Mouse (Mus musculus) limb, embryonic 12.5 days (tissue): ENCODE results near the gene Gm20388. TPM values are rescaled to one million over a fixed set of nuclear protein-coding genes. Genes with fewer than 3 reads are reported as not detected.

Source experiments
- ATAC-seq: fragments of 200-750 bp; cut with Nextera tagmentation; 2 replicates; pipeline ENCODE4 v1.8.0; 2017; ENCODE audit warnings: low read depth, moderate TSS enrichment; ENCODE audit not compliant: insufficient number of reproducible peaks, insufficient read depth, low FRiP score, low TSS enrichment
- H3K27ac ChIP-seq: fragments of 300-500 bp; sonication (generic); 2 replicates; pipeline ENCODE4 v1.5.1; 2016; ENCODE audit warnings: mild to moderate bottlenecking, moderate library complexity
- H3K27me3 ChIP-seq: fragments of 300-500 bp; sonication (generic); 2 replicates; pipeline ENCODE4 v1.6.1; 2016; ENCODE audit warnings: mild to moderate bottlenecking, moderate library complexity
- H3K36me3 ChIP-seq: fragments of 300-500 bp; sonication (generic); 2 replicates; pipeline ENCODE4 v1.6.1; 2016; ENCODE audit warnings: mild to moderate bottlenecking, moderate library complexity
- H3K4me1 ChIP-seq: fragments of 300-500 bp; sonication (generic); replicated peaks from 2 replicates; pipeline ENCODE4 v1.6.1; 2016
- H3K4me2 ChIP-seq: fragments of 300-500 bp; sonication (generic); 2 replicates; pipeline ENCODE4 v1.6.1; 2016; ENCODE audit warnings: mild to moderate bottlenecking, moderate library complexity
- H3K4me3 ChIP-seq: fragments of 300-500 bp; sonication (generic); replicated peaks from 2 replicates; pipeline ENCODE4 v1.5.1; 2016; ENCODE audit warnings: mild to moderate bottlenecking
- H3K9ac ChIP-seq: fragments of 300-500 bp; sonication (generic); replicated peaks from 2 replicates; pipeline ENCODE4 v1.6.1; 2016; ENCODE audit warnings: mild to moderate bottlenecking, moderate library complexity
- H3K9me3 ChIP-seq: fragments of 300-500 bp; sonication (generic); 2 replicates; pipeline ENCODE4 v1.6.1; 2016; ENCODE audit warnings: mild to moderate bottlenecking, moderate library complexity
- WGBS: fragments of 180-500 bp; shearing (Covaris S2); methylation state at CpG from one replicate; pipeline ENCODE4 v1.1.7; 2016; 5-methylcytosine and 5-hydroxymethylcytosine counted together
- polyA plus RNA-seq: library from polyadenylated mRNA; unstranded; fragments of >200 nt; fragmentation: Nextera tagmentation; extraction: Ambion mirVana; gene quantifications from 2 replicates; pipeline ENCODE4 v1.2.1, GENCODE M21; 2016

Gene Gm20388
- polyA plus RNA-seq, 1 experiment from 2014 or later = not detected

DNA sequence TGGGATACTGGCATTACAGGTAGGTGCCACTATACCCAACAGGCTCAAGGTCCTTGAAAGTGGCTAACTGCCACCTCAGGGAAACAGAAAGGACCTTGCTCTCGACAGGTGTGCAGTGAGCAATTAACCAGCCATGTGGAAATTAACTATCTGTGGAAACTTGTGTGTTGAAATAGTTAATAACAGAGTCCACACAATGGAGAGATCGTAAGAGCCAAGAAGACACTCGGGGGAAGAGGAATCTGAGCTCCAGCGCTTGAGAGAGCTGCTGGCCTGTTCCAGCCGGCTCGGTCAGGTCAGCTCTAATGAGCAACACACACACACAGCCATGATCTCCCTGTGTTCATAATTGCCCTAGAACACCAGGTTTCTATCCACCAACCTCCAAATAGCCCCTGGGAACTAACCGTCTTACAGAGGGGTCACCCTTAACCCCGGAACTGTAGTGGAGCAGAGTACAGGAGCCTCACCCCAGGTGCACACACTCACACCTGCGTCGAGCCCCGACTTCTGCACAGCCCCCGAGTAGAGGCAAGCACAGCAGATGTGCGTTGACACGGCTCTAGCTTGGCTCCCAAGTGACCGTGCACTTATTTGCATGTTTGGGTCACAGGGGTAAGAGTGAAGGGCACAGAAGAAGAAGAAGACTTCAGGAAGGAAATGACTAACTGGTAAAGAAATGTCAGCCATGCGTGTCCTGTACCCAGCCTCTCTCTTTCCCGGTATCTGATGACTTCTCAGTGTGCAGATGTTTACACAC, 814.4 kb downstream of the Gm20388 start:
- Histone ChIP-seq H3K4me3 (no peak overlapping the region), H3K4me2 (no peak overlapping the region), H3K4me1 (0 out of 2 replicates have a peak, but pooled peaks cover 2% of the 10 kb centered on the region), H3K9ac (no peak overlapping the region), H3K27me3 (peaks cover 9% of the 10 kb centered on the region), H3K27ac (no peak overlapping the region), H3K36me3 (no peaks in the 10 kb centered on the region), H3K9me3 (0 out of 2 replicates have a peak, but pooled peaks cover 2% of the 10 kb centered on the region)
- ATAC-seq = no peak
- 63% methylated on average over 17 of the region's 17 CpGs for WGBS

DNA sequence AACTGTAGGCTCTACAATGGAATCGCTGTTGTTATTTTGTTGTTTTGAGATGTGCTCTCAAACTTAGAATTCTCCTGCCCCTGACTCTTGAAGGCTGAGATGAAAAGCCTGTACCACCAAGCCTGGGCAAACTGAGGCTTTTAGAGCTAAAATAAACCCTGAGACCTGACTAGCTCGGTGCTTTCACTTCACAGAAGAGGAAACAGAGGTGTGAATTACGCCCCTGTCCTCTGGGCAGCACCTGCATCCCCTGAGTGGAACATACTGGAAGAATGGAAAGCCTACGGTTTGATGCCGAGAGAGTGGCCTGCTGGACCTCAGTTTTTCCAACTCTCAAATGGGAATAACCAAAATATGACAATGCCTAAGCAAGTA, 814.9 kb downstream of the Gm20388 start:
- H3K27me3 ChIP-seq = peaks cover 13% of the 10 kb centered on the region
- WGBS = 69% methylated on average over 5 of the region's 5 CpGs
- ATAC-seq = no peak
- H3K9ac ChIP-seq = no peak overlapping the region
- no peak overlapping the region for H3K27ac ChIP-seq
- H3K36me3 ChIP-seq = no peaks in the 10 kb centered on the region
- H3K4me2 ChIP-seq = no peak overlapping the region
- H3K4me3 ChIP-seq = no peak overlapping the region
- H3K4me1 ChIP-seq = 0 out of 2 replicates have a peak, but pooled peaks cover 2% of the 10 kb centered on the region
- H3K9me3 ChIP-seq = 0 out of 2 replicates have a peak, but pooled peaks cover 2% of the 10 kb centered on the region

DNA sequence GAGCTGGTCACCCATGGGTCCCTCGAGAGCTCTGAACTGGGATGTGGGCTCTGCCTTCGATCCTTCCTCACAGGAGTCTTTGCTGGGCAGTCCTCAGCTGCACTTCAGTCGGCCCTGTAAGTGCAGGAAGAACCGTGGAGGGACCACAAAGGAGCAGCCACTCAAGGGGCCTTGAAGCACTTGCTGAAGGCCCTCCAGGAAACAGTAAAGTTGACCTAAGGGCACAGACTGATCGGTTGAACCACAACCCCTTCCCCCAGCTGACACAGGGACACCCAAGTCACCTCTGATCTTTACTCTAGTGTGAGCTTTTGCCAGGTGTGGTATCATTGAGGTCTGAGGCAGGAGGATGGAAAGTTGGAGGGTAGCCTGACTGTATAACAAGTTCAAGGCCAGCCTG, 815.4 kb downstream of the Gm20388 start:
- WGBS = 73% methylated on average over 5 of the region's 5 CpGs
- Histone ChIP-seq H3K4me2 (no peak overlapping the region), H3K27ac (no peak overlapping the region), H3K27me3 (peaks cover 14% of the 10 kb centered on the region), H3K9ac (no peak overlapping the region), H3K4me3 (no peak overlapping the region), H3K4me1 (0 out of 2 replicates have a peak, but pooled peaks cover 2% of the 10 kb centered on the region), H3K9me3 (0 out of 2 replicates have a peak, but pooled peaks cover 2% of the 10 kb centered on the region), H3K36me3 (no peaks in the 10 kb centered on the region)
- no peak for ATAC-seq

DNA sequence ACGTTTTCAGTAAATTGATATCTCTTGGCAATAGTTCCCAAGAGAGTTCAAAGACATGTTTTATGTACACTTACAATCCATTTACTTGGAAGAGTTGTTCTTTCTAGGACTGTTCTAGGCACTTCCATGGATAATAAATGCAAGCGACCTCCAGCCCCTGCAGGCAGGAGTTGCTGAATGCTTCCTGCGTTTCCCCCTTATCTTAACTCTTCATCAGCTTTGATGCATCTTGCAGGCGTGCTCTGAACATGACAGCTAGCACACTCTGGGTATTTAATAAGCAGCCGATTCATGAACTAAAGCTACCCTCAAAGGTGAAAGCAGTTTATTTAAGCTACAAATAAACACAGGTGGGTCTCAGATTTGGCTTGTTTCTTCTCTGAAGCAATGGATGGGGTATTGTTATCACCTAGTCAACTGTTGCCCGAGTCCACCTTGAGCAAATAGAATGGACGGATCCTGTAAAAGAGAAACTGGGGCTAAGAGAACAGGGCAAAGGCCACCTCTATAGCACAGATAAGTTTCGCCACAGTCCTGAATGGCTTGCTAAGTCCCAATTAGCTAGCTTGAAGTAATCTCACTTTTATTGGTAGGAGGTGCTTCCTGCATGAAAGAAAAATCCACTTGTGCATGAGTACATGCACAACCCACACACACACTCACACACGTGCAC, 818.0 kb downstream of the Gm20388 start:
- WGBS = 62% methylated on average over 9 of the region's 9 CpGs
- Histone ChIP-seq H3K4me3 (no peak overlapping the region), H3K36me3 (no peaks in the 10 kb centered on the region)

DNA sequence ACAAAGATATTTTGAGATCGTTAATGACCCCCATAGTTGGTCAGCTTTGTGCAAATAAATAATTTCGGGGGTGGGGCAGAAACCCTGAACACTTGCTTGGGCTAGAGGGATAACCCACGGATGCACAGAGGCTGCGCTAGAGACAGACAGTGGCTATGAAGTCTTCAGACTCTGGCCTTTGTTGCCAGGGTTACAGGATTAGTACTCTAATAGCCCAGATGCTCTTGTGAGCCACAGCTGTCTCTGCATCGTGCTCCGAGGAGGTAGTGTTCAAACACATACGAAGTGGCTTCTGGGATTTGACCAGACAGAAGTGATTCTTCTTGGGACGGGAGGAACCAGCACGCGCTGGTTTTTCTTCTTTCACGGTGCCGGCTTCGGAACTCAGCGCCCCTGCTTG, 820.9 kb downstream of the Gm20388 start:
- no peaks in the 10 kb centered on the region for H3K9me3 ChIP-seq
- H3K9ac ChIP-seq = no peak overlapping the region
- peaks cover 9% of the 10 kb centered on the region for H3K4me1 ChIP-seq
- no peak overlapping the region for H3K27ac ChIP-seq
- ATAC-seq = no peak
- peaks cover 55% of the 10 kb centered on the region for H3K27me3 ChIP-seq
- no peak overlapping the region for H3K4me3 ChIP-seq
- H3K4me2 ChIP-seq = peak overlapping the region; percentile 24
- 47% methylated on average over 14 of the region's 14 CpGs for WGBS
- no peaks in the 10 kb centered on the region for H3K36me3 ChIP-seq

More for the DNA sequence above, 818.0 kb downstream of the Gm20388 start:
- Histone ChIP-seq H3K9me3 (0 out of 2 replicates have a peak, but pooled peaks cover 2% of the 10 kb centered on the region), H3K9ac (no peak overlapping the region), H3K4me1 (0 out of 2 replicates have a peak, but pooled peaks cover 2% of the 10 kb centered on the region), H3K27ac (no peak overlapping the region), H3K27me3 (peaks cover 26% of the 10 kb centered on the region), H3K4me2 (no peak overlapping the region)
- no peak for ATAC-seq

DNA sequence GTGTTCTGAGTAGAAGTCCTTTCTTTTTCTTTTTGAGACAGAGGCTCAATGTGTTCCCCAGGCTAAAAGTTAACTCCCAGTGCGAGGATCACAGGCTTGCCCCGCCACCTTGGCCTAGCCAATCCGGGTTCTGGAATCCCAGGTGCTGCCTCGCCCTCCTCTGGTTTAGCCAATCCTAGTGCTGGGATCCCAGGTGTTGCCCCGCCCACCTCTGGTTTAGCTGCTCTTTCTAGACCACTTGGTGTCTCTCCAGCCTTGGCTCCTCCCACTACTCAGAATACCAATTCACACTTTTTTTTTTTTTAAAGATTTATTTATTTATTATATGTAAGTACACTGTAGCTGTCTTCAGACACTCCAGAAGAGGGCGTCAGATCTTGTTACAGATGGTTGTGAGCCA, 821.4 kb downstream of the Gm20388 start:
- ATAC-seq = no peak

DNA sequence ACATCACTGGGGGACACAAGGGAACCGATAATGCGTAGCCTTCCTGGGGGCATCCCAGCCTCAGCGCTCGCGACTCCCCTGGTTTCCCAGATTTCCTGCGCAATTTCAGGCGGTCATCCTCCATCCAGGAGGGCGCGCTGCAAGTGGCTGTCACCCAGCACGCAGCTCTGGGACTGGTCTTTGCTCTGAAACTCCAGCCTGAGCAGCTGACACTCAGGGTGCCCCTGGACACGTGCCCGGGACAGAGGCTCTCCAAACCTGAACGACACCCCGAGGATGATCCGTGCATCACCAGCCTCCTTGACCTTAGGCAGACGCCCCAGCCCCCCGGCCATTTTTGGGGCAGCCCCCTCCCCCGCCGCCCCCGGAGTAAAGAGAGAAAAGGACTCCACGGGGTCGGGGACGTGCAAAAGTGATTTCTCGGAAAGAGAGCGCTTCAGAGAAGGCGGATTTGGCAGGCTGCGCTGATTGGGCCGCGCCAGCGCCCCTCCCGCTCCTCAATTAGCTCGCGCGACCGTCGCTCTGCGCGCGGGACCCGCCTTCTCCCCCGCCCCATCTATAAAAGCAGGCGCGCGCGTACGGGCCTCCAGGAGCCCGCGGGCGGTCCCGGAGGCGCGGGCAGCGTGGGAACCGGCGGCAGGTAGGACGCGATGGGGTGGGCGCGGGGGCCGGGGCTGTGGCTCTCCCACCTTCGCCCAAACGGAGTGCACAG, 825.3 kb downstream of the Gm20388 start, which contains the start of gene Irf8:
TSS of gene Irf8 (plus strand) at position 589 of the 712 bp plus-strand sequence.
- H3K9ac ChIP-seq = peak within 1 kb of the TSS; percentile 58
- no peaks in the 10 kb centered on the region for H3K36me3 ChIP-seq
- H3K4me2 ChIP-seq = peak within 1 kb of the TSS; percentile 92
- H3K9me3 ChIP-seq = 0 out of 2 replicates have a peak, but pooled peaks cover 6% of the 10 kb centered on the region
- peaks cover 10% of the 10 kb centered on the region for H3K4me1 ChIP-seq
- ATAC-seq = peak; percentile 49; the same call in 1 of the 2 replicates
- H3K27ac ChIP-seq = no peak within 1 kb of the TSS
- WGBS = under 1% methylated on average over 62 of the region's 62 CpGs
- peaks cover 70% of the 10 kb centered on the region for H3K27me3 ChIP-seq
- H3K4me3 ChIP-seq = peak within 1 kb of the TSS; percentile 48

More for the DNA sequence above, 821.4 kb downstream of the Gm20388 start:
- no peak overlapping the region for H3K27ac ChIP-seq
- no peaks in the 10 kb centered on the region for H3K36me3 ChIP-seq
- H3K4me1 ChIP-seq = peaks cover 10% of the 10 kb centered on the region
- H3K27me3 ChIP-seq = peaks cover 60% of the 10 kb centered on the region
- peak overlapping the region; percentile 24 for H3K4me2 ChIP-seq
- no peak overlapping the region for H3K9ac ChIP-seq
- no peak overlapping the region for H3K4me3 ChIP-seq
- H3K9me3 ChIP-seq = no peaks in the 10 kb centered on the region
- 43% methylated on average over 6 of the region's 6 CpGs for WGBS

DNA sequence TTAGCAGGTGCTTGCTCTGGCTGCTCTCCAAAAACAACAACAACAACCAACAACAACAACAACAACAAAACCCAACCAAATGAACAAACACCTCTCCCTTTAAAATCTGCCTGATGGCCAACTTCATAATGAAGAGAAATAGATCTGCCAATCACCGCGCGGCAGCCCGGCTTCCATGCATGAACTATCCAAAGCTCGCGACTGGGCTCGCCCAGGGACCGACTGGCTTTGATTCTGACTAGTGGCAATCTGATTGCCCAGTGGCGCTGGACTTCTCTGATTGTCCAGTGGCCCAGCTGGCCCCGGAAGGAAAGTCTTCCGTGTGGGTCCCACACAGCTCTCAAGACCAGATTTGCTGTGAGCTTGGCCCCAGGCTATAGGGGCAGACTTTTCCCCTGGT, 825.8 kb downstream of the Gm20388 start:
- H3K36me3 ChIP-seq = no peaks in the 10 kb centered on the region
- 0 out of 2 replicates have a peak, but pooled peaks cover 6% of the 10 kb centered on the region for H3K9me3 ChIP-seq
- H3K4me3 ChIP-seq = peak overlapping the region; percentile 48
- WGBS = 3% methylated on average over 11 of the region's 11 CpGs
- H3K4me1 ChIP-seq = peaks cover 10% of the 10 kb centered on the region
- 0 out of 2 replicates have a peak, but pooled peaks have one; percentile 32 for ATAC-seq
- H3K4me2 ChIP-seq = peak overlapping the region; percentile 92
- no peak overlapping the region for H3K9ac ChIP-seq
- H3K27me3 ChIP-seq = peaks cover 67% of the 10 kb centered on the region
- H3K27ac ChIP-seq = no peak overlapping the region

DNA sequence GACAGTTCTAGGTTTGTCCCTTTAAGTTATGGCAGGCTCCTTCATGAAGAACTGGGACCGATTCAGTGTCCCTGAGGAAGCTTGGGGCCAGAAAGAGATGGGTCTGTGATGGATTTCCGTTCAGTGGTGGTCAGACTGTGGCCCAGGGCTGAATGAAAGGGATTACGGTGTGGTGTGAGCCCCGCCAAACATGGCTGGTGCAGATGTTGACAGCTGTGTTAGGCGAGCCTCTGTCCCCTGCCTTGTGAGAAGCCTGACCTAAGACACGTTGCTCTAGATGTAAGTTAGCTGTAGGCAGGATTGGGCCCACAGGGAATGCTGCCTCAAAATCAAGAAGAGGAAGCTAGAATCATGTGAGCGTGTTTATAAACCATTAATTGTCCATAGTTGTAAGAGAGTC, 826.5 kb downstream of the Gm20388 start:
- 57% methylated on average over 7 of the region's 7 CpGs for WGBS
- peak overlapping the region; percentile 92; the same call in 1 of the 2 replicates for H3K4me2 ChIP-seq
- peaks cover 70% of the 10 kb centered on the region for H3K27me3 ChIP-seq

DNA sequence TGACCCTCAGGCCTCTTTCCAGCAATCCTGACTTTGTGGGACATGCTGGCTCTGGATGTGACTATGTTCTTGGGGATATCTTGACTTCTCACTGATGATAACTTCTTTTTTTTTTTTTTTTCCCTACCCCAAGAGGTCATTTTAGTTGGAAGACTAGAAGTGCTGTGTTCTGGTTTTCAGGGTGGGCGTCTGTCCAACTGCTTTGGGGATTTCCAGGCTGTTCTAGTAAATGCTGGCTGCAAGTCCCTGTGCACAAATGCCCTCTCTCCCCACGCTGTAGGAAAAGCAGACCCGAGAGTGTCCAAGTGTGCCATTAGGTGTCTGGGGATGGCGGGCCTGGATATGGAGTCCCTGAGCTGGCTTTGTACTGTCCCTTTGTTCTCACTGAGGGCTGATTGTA, 828.1 kb downstream of the Gm20388 start:
- no peaks in the 10 kb centered on the region for H3K36me3 ChIP-seq
- H3K9me3 ChIP-seq = 0 out of 2 replicates have a peak, but pooled peaks cover 6% of the 10 kb centered on the region
- no peak overlapping the region for H3K27ac ChIP-seq
- H3K27me3 ChIP-seq = peaks cover 62% of the 10 kb centered on the region
- ATAC-seq = no peak
- H3K9ac ChIP-seq = no peak overlapping the region
- WGBS = 77% methylated on average over 4 of the region's 4 CpGs
- no peak overlapping the region for H3K4me3 ChIP-seq
- H3K4me2 ChIP-seq = no peak overlapping the region
- peaks cover 16% of the 10 kb centered on the region for H3K4me1 ChIP-seq

More for the DNA sequence above, 826.5 kb downstream of the Gm20388 start:
- H3K36me3 ChIP-seq = no peaks in the 10 kb centered on the region
- no peak overlapping the region for H3K4me3 ChIP-seq
- H3K9ac ChIP-seq = no peak overlapping the region
- H3K4me1 ChIP-seq = peaks cover 10% of the 10 kb centered on the region
- 0 out of 2 replicates have a peak, but pooled peaks cover 6% of the 10 kb centered on the region for H3K9me3 ChIP-seq
- no peak overlapping the region for H3K27ac ChIP-seq
- no peak for ATAC-seq
